Mouse (Mus musculus) MEL (cell line): ENCODE results near the gene 1700109H08Rik. TPM values are rescaled to one million over a fixed set of nuclear protein-coding genes. Genes with fewer than 3 reads are reported as not detected.
"Not testable (repeated sequence)": the region's sequence is repeated elsewhere in the genome, so short reads cannot be mapped to it uniquely, and the experiment has no call there.

ENCODE experiments used
- DNase-seq: peaks from one replicate; pipeline ENCODE4 v3.0.0; 2011; ENCODE audit warnings: low read depth, low spot score
- H3K27ac ChIP-seq: 2 replicates; pipeline ENCODE4 v1.5.1; 2012; ENCODE audit warnings: low read depth, mild to moderate bottlenecking, control low read depth, low read length, moderate library complexity; ENCODE audit not compliant: control insufficient read depth
- H3K27me3 ChIP-seq, 2 experiments: fragments of 150-350 bp in 1 of 2; sonication (generic) in 1 of 2; 2 replicates each; pipeline ENCODE4 v1.6.1; 2012; ENCODE audit warnings: low read length in 2 of 2, mild to moderate bottlenecking in 2 of 2, improper control_type of control experiment in 1 of 2, moderate library complexity in 1 of 2; ENCODE audit not compliant: insufficient read depth in 2 of 2, control insufficient read depth in 1 of 2
- H3K36me3 ChIP-seq, 2 experiments: 2 replicates each; pipeline ENCODE4 v1.6.1; 2012 to 2014; ENCODE audit warnings: low read length in 2 of 2, improper control_type of control experiment in 1 of 2, inconsistent platforms in 1 of 2, mild to moderate bottlenecking in 1 of 2; ENCODE audit not compliant: insufficient read depth in 2 of 2, control insufficient read depth in 1 of 2
- H3K4me1 ChIP-seq, 2 experiments: fragments of 150-350 bp in 1 of 2; sonication (generic) in 1 of 2; 2 replicates each; pipeline ENCODE4 v1.6.1; 2012; ENCODE audit warnings: low read length in 2 of 2, improper control_type of control experiment in 1 of 2, mild to moderate bottlenecking in 1 of 2; ENCODE audit not compliant: insufficient read depth in 2 of 2, control insufficient read depth in 1 of 2
- H3K4me3 ChIP-seq, 2 experiments: fragments of 150-350 bp in 1 of 2; sonication (generic) in 1 of 2; 2 replicates each; pipeline ENCODE4 v1.5.1; 2012; ENCODE audit warnings: low read depth in 2 of 2, low read length in 2 of 2, mild to moderate bottlenecking in 2 of 2, moderate library complexity in 2 of 2, control low read depth in 1 of 2, improper control_type of control experiment in 1 of 2; ENCODE audit not compliant: control insufficient read depth in 1 of 2, insufficient read depth in 1 of 2
- H3K79me2 ChIP-seq: 2 replicates; pipeline ENCODE4 v1.6.1; 2012; ENCODE audit warnings: mild to moderate bottlenecking, low read length, moderate library complexity; ENCODE audit not compliant: control insufficient read depth, poor library complexity, insufficient read depth
- H3K9ac ChIP-seq: 2 replicates; pipeline ENCODE4 v1.6.1; 2012; ENCODE audit warnings: low read depth, mild to moderate bottlenecking, control low read depth, low read length, moderate library complexity; ENCODE audit not compliant: control insufficient read depth, poor library complexity, severe bottlenecking
- H3K9me3 ChIP-seq: fragments of 150-350 bp; sonication (generic); replicated peaks from 2 replicates; pipeline ENCODE4 v1.6.1; 2012; ENCODE audit warnings: mild to moderate bottlenecking, low read length, improper control_type of control experiment, moderate library complexity; ENCODE audit not compliant: insufficient read depth
- E2F4 ChIP-seq: IDR thresholded peaks from 2 replicates; pipeline ENCODE4 v1.6.1; 2011; ENCODE audit warnings: low read depth, low read length, improper control_type of control experiment, borderline replicate concordance
- GABPA ChIP-seq: IDR thresholded peaks from 2 replicates; pipeline ENCODE4 v1.6.1; 2012; ENCODE audit warnings: low read depth, mild to moderate bottlenecking, inconsistent platforms, low read length, improper control_type of control experiment, moderate library complexity
- MXI1 ChIP-seq: IDR thresholded peaks from 2 replicates; pipeline ENCODE4 v1.6.1; 2011; ENCODE audit warnings: mild to moderate bottlenecking, low read depth, low read length, improper control_type of control experiment
- NELFE ChIP-seq: IDR thresholded peaks from 2 replicates; pipeline ENCODE4 v1.6.1; 2011; ENCODE audit warnings: low read depth, low read length, improper control_type of control experiment
- POLR2A ChIP-seq, 2 experiments: IDR thresholded peaks; 2 replicates each; pipeline ENCODE4 v1.6.1; 2011 to 2012; ENCODE audit warnings: low read length in 2 of 2, mild to moderate bottlenecking in 2 of 2, control low read depth in 1 of 2, improper control_type of control experiment in 1 of 2, low read depth in 1 of 2, moderate library complexity in 1 of 2; ENCODE audit not compliant: control insufficient read depth in 1 of 2, insufficient read depth in 1 of 2, poor library complexity in 1 of 2
- POLR2AphosphoS2 ChIP-seq: IDR thresholded peaks from 2 replicates; pipeline ENCODE4 v1.6.1; 2011; ENCODE audit warnings: low read length, improper control_type of control experiment
- RAD21 ChIP-seq: IDR thresholded peaks from 2 replicates; pipeline ENCODE4 v1.6.1; 2011; ENCODE audit warnings: mild to moderate bottlenecking, low read depth, low read length, improper control_type of control experiment
- RCOR1 ChIP-seq: IDR thresholded peaks from 2 replicates; pipeline ENCODE4 v1.6.1; 2012; ENCODE audit warnings: low read depth, mild to moderate bottlenecking, inconsistent platforms, low read length, improper control_type of control experiment
- UBTF ChIP-seq: IDR thresholded peaks from 2 replicates; pipeline ENCODE4 v1.6.1; 2012; ENCODE audit warnings: low read depth, mild to moderate bottlenecking, inconsistent platforms, low read length, improper control_type of control experiment, moderate library complexity, borderline replicate concordance; ENCODE audit not compliant: insufficient read depth
- ZKSCAN1 ChIP-seq: IDR thresholded peaks from 2 replicates; pipeline ENCODE4 v1.6.1; 2012; ENCODE audit warnings: low read depth, mild to moderate bottlenecking, inconsistent platforms, low read length, improper control_type of control experiment, moderate library complexity
- ZNF384 ChIP-seq: IDR thresholded peaks from 2 replicates; pipeline ENCODE4 v1.6.1; 2012; ENCODE audit warnings: low read depth, mild to moderate bottlenecking, inconsistent platforms, low read length, improper control_type of control experiment
- polyA plus RNA-seq, 2 experiments: library from polyadenylated mRNA; stranded (reverse) in 1 of 2; unstranded in 1 of 2; fragments of >175 nt in 1 of 2; fragments of >200 nt in 1 of 2; gene quantifications; 2 replicates each; pipeline versions ENCODE4 v1.2.1 to v1.2.4; 2012; ENCODE audit warnings: low replicate concordance in 2 of 2, low read depth in 1 of 2; ENCODE audit not compliant: insufficient read length in 2 of 2, insufficient read depth in 1 of 2, missing spikeins in 1 of 2
- total RNA-seq: library from RNA; depleted of rRNA; stranded (reverse); fragments of 300-350 nt; gene quantifications from 2 replicates; pipeline ENCODE4 v1.2.3, GENCODE M21; 2012

1700109H08Rik gene
- total and polyA plus RNA-seq, 3 experiments, result 1.6 to 4.2 TPM; not detected in 1

DNA sequence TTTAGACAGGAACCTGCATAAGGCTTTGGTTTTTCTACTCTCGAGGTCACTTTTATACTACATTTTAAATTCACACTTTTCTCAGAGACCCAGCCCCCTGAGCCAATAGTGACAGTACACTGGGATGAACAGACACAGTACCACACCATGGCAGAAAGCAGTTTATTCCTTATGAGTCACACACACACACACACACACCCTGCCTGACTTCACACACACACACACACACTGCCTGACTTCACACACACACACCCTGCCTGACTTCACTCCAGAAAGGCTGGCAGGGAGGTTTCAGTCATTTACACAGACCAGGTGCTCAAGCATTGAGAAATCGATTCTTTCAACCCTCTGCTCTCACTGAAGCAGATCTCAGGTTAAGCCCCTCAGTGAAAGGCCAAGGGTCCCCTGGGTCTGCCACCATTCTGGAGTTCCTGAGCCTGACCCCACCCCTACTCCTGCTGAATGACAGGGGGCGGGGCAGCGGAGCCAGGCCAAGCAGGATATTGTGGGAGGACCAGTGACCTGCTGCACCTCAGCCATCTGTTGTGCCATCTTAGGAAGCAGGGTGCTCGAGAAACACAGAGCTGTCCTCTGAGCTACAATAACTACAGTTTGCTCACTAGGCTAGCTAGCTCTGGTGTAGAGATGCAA lies 44.2 kb upstream of the 1700109H08Rik start (continued):
- TF ChIP-seq GABPA (no peak), RCOR1 (no peak)

DNA sequence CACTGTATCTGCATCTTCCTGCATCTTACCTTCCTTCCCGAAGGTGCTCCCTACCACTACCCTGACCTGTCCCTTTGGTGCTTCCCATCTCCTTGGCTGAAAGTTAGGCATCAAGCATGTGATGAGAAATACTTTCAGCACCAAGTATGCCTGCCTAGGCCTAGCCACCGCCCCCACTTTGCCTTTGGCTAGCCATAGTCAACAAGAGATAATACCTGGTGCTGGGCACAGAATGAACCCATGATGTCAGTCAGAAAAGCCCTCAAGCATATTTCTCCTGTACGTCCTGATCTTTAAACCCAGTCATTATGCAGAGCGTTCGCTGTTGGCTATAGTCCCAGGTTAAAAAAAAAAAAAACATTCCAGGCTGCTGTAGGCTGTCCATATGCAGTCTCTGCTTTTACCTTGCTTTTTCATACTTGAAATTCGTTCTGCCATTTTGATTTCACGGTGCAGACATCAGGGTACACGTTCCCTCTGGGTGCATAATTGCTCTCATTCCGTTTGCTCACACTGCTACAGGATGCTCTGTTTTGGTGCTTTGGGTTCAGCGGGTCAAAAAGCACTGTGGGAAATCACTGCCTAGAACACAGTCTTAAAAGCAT lies 41.7 kb upstream of the 1700109H08Rik start:
- no peak overlapping the region for H3K27ac ChIP-seq
- no peaks in the 10 kb centered on the region for H3K27me3 ChIP-seq
- H3K9ac ChIP-seq, result no peak overlapping the region
- no peaks in the 10 kb centered on the region for H3K4me1 ChIP-seq
- peaks cover 0 to 13% of the 10 kb centered on the region in 2 experiments; a peak in 2 of 4 replicates for H3K36me3 ChIP-seq
- H3K9me3 ChIP-seq, result no peaks in the 10 kb centered on the region
- no peak for DNase-seq
- H3K4me3 ChIP-seq, result no peak overlapping the region
- no peaks in the 10 kb centered on the region for H3K79me2 ChIP-seq
- TF ChIP-seq ZNF384 (peak; percentile 58; the same call in 1 of the 2 replicates), E2F4 (no peak), POLR2A (IDR thresholded peaks at IDR 0.05; ENCODE audit: control insufficient read depth in 1 of 2, insufficient read depth in 1 of 2, low read depth in 1 of 2, low read length in 2 of 2, poor library complexity in 1 of 2) (0 out of 4 replicates have a peak, but pooled peaks of 1 of the 2 experiments have one; percentile 34), RAD21 (no peak)

DNA sequence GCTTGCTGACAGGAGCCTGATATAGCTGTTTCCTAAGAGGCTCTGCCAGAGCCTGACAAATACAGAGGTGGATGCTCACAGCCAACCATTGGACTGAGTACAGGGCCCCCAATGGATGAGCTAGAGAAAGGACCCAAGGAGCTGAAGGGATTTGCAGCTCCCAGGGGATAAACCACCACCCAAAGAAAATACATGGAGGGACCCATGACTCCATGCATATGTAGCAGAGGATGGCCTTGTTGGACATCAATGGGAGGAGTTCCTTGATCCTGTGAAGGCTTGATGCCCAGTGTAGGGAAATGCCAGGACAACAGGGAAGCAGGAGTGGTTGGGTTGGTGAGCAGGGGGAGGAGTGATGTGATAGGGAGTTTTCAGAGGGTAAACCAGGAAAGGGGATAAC lies 39.3 kb upstream of the 1700109H08Rik start:
- not testable (repeated sequence) for H3K4me1 ChIP-seq, H3K27me3 ChIP-seq, H3K79me2 ChIP-seq, H3K9me3 ChIP-seq, H3K9ac ChIP-seq, H3K4me3 ChIP-seq, H3K27ac ChIP-seq, H3K36me3 ChIP-seq, DNase-seq
- TF ChIP-seq POLR2A (IDR thresholded peaks at IDR 0.05; ENCODE audit: control insufficient read depth in 1 of 2, insufficient read depth in 1 of 2, low read depth in 1 of 2, low read length in 2 of 2, poor library complexity in 1 of 2), result peak in 1 of 2 experiments; percentile 15; a peak in 1 of 4 replicates
- 0 out of 2 replicates have a peak, but pooled peaks have one; percentile 50 for TF ChIP-seq POLR2AphosphoS2

DNA sequence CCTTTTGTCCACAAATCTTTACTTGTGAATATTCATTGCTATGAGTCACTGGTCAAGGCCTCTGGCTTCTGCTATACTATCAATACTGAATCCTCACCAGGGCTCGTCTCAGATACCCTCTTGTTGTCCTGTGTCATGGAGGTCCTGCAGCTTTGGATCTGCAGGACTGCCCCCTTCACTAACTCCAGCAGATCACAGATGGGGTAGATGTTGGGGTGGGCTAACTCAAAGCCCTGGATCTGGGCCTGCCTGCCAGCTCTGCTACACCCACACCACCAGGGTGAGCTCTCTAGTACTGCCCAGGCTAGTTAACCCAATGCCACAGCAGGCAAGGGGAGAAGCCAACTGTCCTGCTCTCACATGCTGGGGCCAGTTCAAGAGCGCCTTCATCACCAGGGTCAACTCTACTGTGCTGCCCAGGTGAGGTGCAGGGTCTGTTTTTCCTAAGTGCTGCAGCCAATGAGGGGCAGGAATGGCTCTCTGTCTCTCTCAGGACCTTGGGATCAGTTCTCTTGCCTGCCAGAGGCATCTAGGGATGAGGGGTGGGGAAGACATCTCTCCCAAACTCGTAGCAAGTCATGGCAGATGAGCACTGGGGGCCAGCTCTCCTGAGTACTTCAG lies 34.7 kb upstream of the 1700109H08Rik start:
- Histone ChIP-seq H3K9ac (no peak overlapping the region), H3K79me2 (no peaks in the 10 kb centered on the region), H3K4me1 (0 out of 4 replicates have a peak, but pooled peaks cover 0 to 2% of the 10 kb centered on the region in 2 experiments), H3K9me3 (no peaks in the 10 kb centered on the region), H3K27ac (no peak overlapping the region), H3K36me3 (no peaks in the 10 kb centered on the region), H3K4me3 (no peak overlapping the region), H3K27me3 (no peaks in the 10 kb centered on the region)
- TF ChIP-seq NELFE (no peak), UBTF (no peak), ZKSCAN1 (no peak), MXI1 (no peak)
- DNase-seq, result no peak
